In genomic region chr16:80212769-80213168, GRCm38 (mm10) we compare ENCODE assay signal across 24 mouse cellular contexts.
DNase-seq lines count a peak whose midpoint lies in the region; ATAC-seq lines count a peak whose summit lies in the region.
"Had no signal": no experiment of that assay in that cellular context is flagged by ENCODE, and none has a peak within 500 bp of the region (broad histone marks: within the 10 kb centered on the region; RNA-seq: fewer than 3 reads in every experiment).

No protein-coding gene starts in this region.

- no peak overlapping the region for H3K27ac ChIP-seq in intestine, embryonic 15.5 days
- H3K27ac ChIP-seq: embryonic facial prominence, embryonic 13.5 days; hindbrain, embryonic 13.5 days; limb, embryonic 13.5 days; neural tube, embryonic 13.5 days had no signal

- peak; percentile 87 for ATAC-seq in cerebellum, adult (ENCODE audit: insufficient number of reproducible peaks, low FRiP score, low TSS enrichment)
- no peak for ATAC-seq in monocyte, adult 5-6 weeks (replicated peaks; ENCODE audit: insufficient number of reproducible peaks, low FRiP score, low TSS enrichment, poor library complexity, severe bottlenecking)
- ATAC-seq in intestine, embryonic 15.5 days = no peak
- ATAC-seq: forebrain, embryonic 16.5 days; intestine, postnatal 0 days had no signal

- DNase-seq in cerebellum, postnatal 4 days (ENCODE audit: low spot score in 2 of 2) = no peak
- peak; percentile 9 for DNase-seq in cerebellum, adult 8-10 months
- peak; percentile 78 to 82 for DNase-seq in cerebellum, postnatal 25 days
- no peak for DNase-seq in spleen, postnatal 10 days (ENCODE audit: low spot score in 2 of 2)
- DNase-seq: adrenal gland, adult 8-10 months; gastrocnemius, postnatal 10 days; heart, adult 18-20 months; heart, postnatal 4 days; kidney, postnatal 14 days; lung, postnatal 36 days; thymus, postnatal 14 days had no signal

- H3K4me1 ChIP-seq in intestine, embryonic 15.5 days (replicated peaks) = no peaks in the 10 kb centered on the region
- H3K4me1 ChIP-seq: embryonic facial prominence, embryonic 13.5 days; heart, embryonic 12.5 days; hindbrain, embryonic 13.5 days; limb, embryonic 13.5 days; neural tube, embryonic 13.5 days had no signal

- no peaks in the 10 kb centered on the region for H3K27me3 ChIP-seq in intestine, embryonic 15.5 days (replicated peaks)
- H3K27me3 ChIP-seq: CH12.LX; embryonic facial prominence, embryonic 13.5 days; heart, embryonic 12.5 days; hindbrain, embryonic 13.5 days; limb, embryonic 13.5 days; neural tube, embryonic 13.5 days had no signal

- H3K4me2 ChIP-seq in intestine, embryonic 15.5 days (replicated peaks) = no peak overlapping the region
- H3K4me2 ChIP-seq: embryonic facial prominence, embryonic 13.5 days; heart, embryonic 12.5 days; hindbrain, embryonic 13.5 days; limb, embryonic 13.5 days; liver, embryonic 11.5 days; midbrain, embryonic 11.5 days; neural tube, embryonic 13.5 days had no signal

- no peaks in the 10 kb centered on the region for H3K9me3 ChIP-seq in intestine, embryonic 15.5 days
- H3K9me3 ChIP-seq: embryonic facial prominence, embryonic 13.5 days; hindbrain, embryonic 13.5 days; limb, embryonic 13.5 days; neural tube, embryonic 13.5 days had no signal

- no peaks in the 10 kb centered on the region for H3K36me3 ChIP-seq in intestine, embryonic 15.5 days
- H3K36me3 ChIP-seq: embryonic facial prominence, embryonic 13.5 days; heart, embryonic 12.5 days; hindbrain, embryonic 13.5 days; limb, embryonic 13.5 days; neural tube, embryonic 13.5 days had no signal

- H3K9ac ChIP-seq in intestine, embryonic 15.5 days = no peak overlapping the region
- H3K9ac ChIP-seq: embryonic facial prominence, embryonic 13.5 days; heart, embryonic 12.5 days; hindbrain, embryonic 13.5 days; limb, embryonic 13.5 days; neural tube, embryonic 13.5 days had no signal

- H3K4me3 ChIP-seq in intestine, embryonic 15.5 days (replicated peaks) = no peak overlapping the region
- H3K4me3 ChIP-seq: embryonic facial prominence, embryonic 13.5 days; heart, embryonic 12.5 days; hindbrain, embryonic 13.5 days; limb, embryonic 13.5 days; neural tube, embryonic 13.5 days had no signal

Comparison
In these comparisons a context has a peak if more than half of its experiments do, and no peak if none do; other contexts are left out.
1. DNase-seq: peak in cerebellum, adult 8-10 months (single experiment) and cerebellum, postnatal 25 days (2 of 2); none in cerebellum, postnatal 4 days (0 of 2) and spleen, postnatal 10 days (0 of 2).